Mouse (Mus musculus) embryonic facial prominence, embryonic 15.5 days (tissue): ENCODE measurements around the gene Ptgr1. TPM values are rescaled to one million over a fixed set of nuclear protein-coding genes. Genes with fewer than 3 reads are reported as not detected.

Experiments
- ATAC-seq: fragments of 200-750 bp; cut with Nextera tagmentation; 2 replicates; pipeline ENCODE4 v1.8.0; 2017; ENCODE audit warnings: low read depth, moderate TSS enrichment; ENCODE audit not compliant: insufficient number of reproducible peaks, low FRiP score, low TSS enrichment
- H3K27ac ChIP-seq: fragments of 300-500 bp; sonication (generic); replicated peaks from 2 replicates; pipeline ENCODE4 v1.5.1; 2015; ENCODE audit warnings: mild to moderate bottlenecking, inconsistent platforms
- H3K27me3 ChIP-seq: fragments of 300-500 bp; sonication (generic); 2 replicates; pipeline ENCODE4 v1.6.1; 2015; ENCODE audit warnings: inconsistent platforms
- H3K36me3 ChIP-seq: fragments of 300-500 bp; sonication (generic); 2 replicates; pipeline ENCODE4 v1.6.1; 2015; ENCODE audit warnings: mild to moderate bottlenecking, inconsistent platforms
- H3K4me1 ChIP-seq: fragments of 300-500 bp; sonication (generic); 2 replicates; pipeline ENCODE4 v1.6.1; 2015; ENCODE audit warnings: inconsistent platforms
- H3K4me2 ChIP-seq: fragments of 300-500 bp; sonication (generic); replicated peaks from 2 replicates; pipeline ENCODE4 v1.6.1; 2015; ENCODE audit warnings: mild to moderate bottlenecking, inconsistent platforms
- H3K4me3 ChIP-seq: fragments of 300-500 bp; sonication (generic); replicated peaks from 2 replicates; pipeline ENCODE4 v1.5.1; 2015; ENCODE audit warnings: mild to moderate bottlenecking, inconsistent platforms
- H3K9ac ChIP-seq: fragments of 300-500 bp; sonication (generic); 2 replicates; pipeline ENCODE4 v1.6.1; 2015; ENCODE audit warnings: inconsistent platforms
- H3K9me3 ChIP-seq: fragments of 300-500 bp; sonication (generic); replicated peaks from 2 replicates; pipeline ENCODE4 v1.6.1; 2016; ENCODE audit warnings: inconsistent platforms
- WGBS: fragments of 180-500 bp; shearing (Covaris S2); methylation state at CpG from one replicate; pipeline ENCODE4 v1.1.7; 2015; 5-methylcytosine and 5-hydroxymethylcytosine counted together
- polyA plus RNA-seq: library from polyadenylated mRNA; unstranded; fragments of >200 nt; fragmentation: Nextera tagmentation; extraction: Ambion mirVana; gene quantifications from 2 replicates; pipeline ENCODE4 v1.2.1, GENCODE M21; 2015

Gene Ptgr1
- 28.1 and 29.3 TPM in 2 replicates for polyA plus RNA-seq

- Histone ChIP-seq H3K4me1 (peaks cover 12% of the 10 kb centered on the region), H3K27me3 (no peaks in the 10 kb centered on the region), H3K27ac (peak within 1 kb of the TSS; percentile 69; the same call in 1 of the 2 replicates), H3K36me3 (peaks cover 4% of the 10 kb centered on the region; the same call in 1 of the 2 replicates), H3K9me3 (no peaks in the 10 kb centered on the region), H3K4me3 (peak within 1 kb of the TSS; percentile 66), H3K9ac (peak within 1 kb of the TSS; percentile 60), H3K4me2 (peak within 1 kb of the TSS; percentile 84)
- ATAC-seq, result peak; percentile 64; the same call in 1 of the 2 replicates
- 2% methylated on average over 28 of the region's 28 CpGs for WGBS
Observed at GRCm38 (mm10) chr4:58986540-58987190, at the start of gene Ptgr1. Ptgr1 (minus strand) TSS chr4:58987119.

GRCm38 (mm10) chr4:59035786-59036350, 48.9 kb upstream of the Ptgr1 start:
- H3K27me3 ChIP-seq, result no peaks in the 10 kb centered on the region
- peak overlapping the region; percentile 81 for H3K4me3 ChIP-seq
- no peak; the same call in 1 of the 2 replicates for ATAC-seq
- peaks cover 12% of the 10 kb centered on the region for H3K4me1 ChIP-seq
- peak overlapping the region; percentile 61 for H3K4me2 ChIP-seq
- H3K9me3 ChIP-seq, result no peaks in the 10 kb centered on the region
- 59% methylated on average over 18 of the region's 18 CpGs for WGBS
- H3K9ac ChIP-seq, result no peak overlapping the region
- H3K36me3 ChIP-seq, result peaks cover 17% of the 10 kb centered on the region
- H3K27ac ChIP-seq, result no peak overlapping the region

GRCm38 (mm10) chr4:59034918-59035785, 48.2 kb upstream of the Ptgr1 start, which contains the start of gene Gng10:
Gng10 (plus strand) TSS chr4:59035088.
- peak within 1 kb of the TSS; percentile 70 for H3K27ac ChIP-seq
- peak; percentile 87 for ATAC-seq
- no peaks in the 10 kb centered on the region for H3K27me3 ChIP-seq
- 5% methylated on average over 76 of the region's 76 CpGs for WGBS
- no peaks in the 10 kb centered on the region for H3K9me3 ChIP-seq
- peaks cover 12% of the 10 kb centered on the region for H3K4me1 ChIP-seq
- H3K4me2 ChIP-seq, result peak within 1 kb of the TSS; percentile 61
- H3K4me3 ChIP-seq, result peak within 1 kb of the TSS; percentile 81
- H3K36me3 ChIP-seq, result peaks cover 11% of the 10 kb centered on the region
- peak within 1 kb of the TSS; percentile 72 for H3K9ac ChIP-seq

GRCm38 (mm10) chr4:59034325-59034917, 47.5 kb upstream of the Ptgr1 start:
- H3K27ac ChIP-seq, result no peak overlapping the region
- H3K4me1 ChIP-seq, result peaks cover 12% of the 10 kb centered on the region
- no peaks in the 10 kb centered on the region for H3K27me3 ChIP-seq
- WGBS, result 71% methylated on average over 10 of the region's 10 CpGs
- H3K9ac ChIP-seq, result no peak overlapping the region
- H3K4me3 ChIP-seq, result peak overlapping the region; percentile 81
- H3K4me2 ChIP-seq, result peak overlapping the region; percentile 61
- no peak for ATAC-seq
- peaks cover 5% of the 10 kb centered on the region for H3K36me3 ChIP-seq
- H3K9me3 ChIP-seq, result no peaks in the 10 kb centered on the region

- Histone ChIP-seq H3K9me3 (no peaks in the 10 kb centered on the region), H3K4me3 (no peak overlapping the region), H3K4me2 (no peak overlapping the region), H3K27ac (no peak overlapping the region), H3K27me3 (no peaks in the 10 kb centered on the region), H3K4me1 (no peaks in the 10 kb centered on the region), H3K9ac (no peak overlapping the region), H3K36me3 (peaks cover 25% of the 10 kb centered on the region)
- ATAC-seq, result no peak
- WGBS, result 85% methylated on average over 2 of the region's 2 CpGs
Observed at GRCm38 (mm10) chr4:59016922-59017321, 30.0 kb upstream of the Ptgr1 start.

GRCm38 (mm10) chr4:59015181-59015580, 28.3 kb upstream of the Ptgr1 start:
- Histone ChIP-seq H3K9me3 (no peaks in the 10 kb centered on the region), H3K27ac (no peak overlapping the region), H3K4me1 (no peaks in the 10 kb centered on the region), H3K4me3 (no peak overlapping the region), H3K36me3 (peaks cover 18% of the 10 kb centered on the region), H3K4me2 (no peak overlapping the region), H3K27me3 (no peaks in the 10 kb centered on the region), H3K9ac (no peak overlapping the region)
- 72% methylated on average over 3 of the region's 3 CpGs for WGBS
- ATAC-seq, result no peak

- Histone ChIP-seq H3K27ac (no peak overlapping the region), H3K9ac (no peak overlapping the region), H3K9me3 (no peaks in the 10 kb centered on the region), H3K4me2 (no peak overlapping the region), H3K4me1 (0 out of 2 replicates have a peak, but pooled peaks cover 18% of the 10 kb centered on the region), H3K4me3 (no peak overlapping the region), H3K36me3 (no peaks in the 10 kb centered on the region), H3K27me3 (no peaks in the 10 kb centered on the region)
- WGBS, result 74% methylated on average over 3 of the region's 3 CpGs
- no peak for ATAC-seq
Observed at GRCm38 (mm10) chr4:59011446-59011845, 24.5 kb upstream of the Ptgr1 start.

GRCm38 (mm10) chr4:59009696-59010095, 22.8 kb upstream of the Ptgr1 start:
- Histone ChIP-seq H3K36me3 (no peaks in the 10 kb centered on the region), H3K4me3 (no peak overlapping the region), H3K4me1 (peaks cover 32% of the 10 kb centered on the region), H3K27me3 (no peaks in the 10 kb centered on the region), H3K4me2 (no peak overlapping the region), H3K9me3 (no peaks in the 10 kb centered on the region), H3K9ac (no peak overlapping the region), H3K27ac (no peak overlapping the region)
- WGBS, result 70% methylated on average over 4 of the region's 4 CpGs
- no peak for ATAC-seq

GRCm38 (mm10) chr4:59009186-59009585, 22.3 kb upstream of the Ptgr1 start:
- H3K4me2 ChIP-seq, result no peak overlapping the region
- ATAC-seq, result no peak
- WGBS, result 79% methylated on average over 7 of the region's 7 CpGs

GRCm38 (mm10) chr4:59007974-59008373, 21.1 kb upstream of the Ptgr1 start:
- Histone ChIP-seq H3K4me1 (peaks cover 41% of the 10 kb centered on the region), H3K4me2 (no peak overlapping the region), H3K9me3 (no peaks in the 10 kb centered on the region), H3K27me3 (no peaks in the 10 kb centered on the region), H3K36me3 (no peaks in the 10 kb centered on the region), H3K27ac (no peak overlapping the region), H3K4me3 (no peak overlapping the region), H3K9ac (no peak overlapping the region)
- WGBS, result 60% methylated on average over 5 of the region's 5 CpGs
- no peak for ATAC-seq

More at GRCm38 (mm10) chr4:59009186-59009585, 22.3 kb upstream of the Ptgr1 start:
- no peaks in the 10 kb centered on the region for H3K9me3 ChIP-seq
- H3K27ac ChIP-seq, result no peak overlapping the region
- H3K9ac ChIP-seq, result no peak overlapping the region
- no peak overlapping the region for H3K4me3 ChIP-seq
- peaks cover 37% of the 10 kb centered on the region for H3K4me1 ChIP-seq
- no peaks in the 10 kb centered on the region for H3K36me3 ChIP-seq
- no peaks in the 10 kb centered on the region for H3K27me3 ChIP-seq

GRCm38 (mm10) chr4:59007016-59007415, 20.1 kb upstream of the Ptgr1 start:
- 54% methylated on average over 6 of the region's 6 CpGs for WGBS
- no peak overlapping the region for H3K27ac ChIP-seq
- H3K27me3 ChIP-seq, result no peaks in the 10 kb centered on the region
- H3K4me1 ChIP-seq, result peaks cover 46% of the 10 kb centered on the region
- H3K36me3 ChIP-seq, result no peaks in the 10 kb centered on the region
- no peak overlapping the region for H3K4me2 ChIP-seq
- no peak overlapping the region for H3K9ac ChIP-seq
- ATAC-seq, result no peak
- H3K4me3 ChIP-seq, result no peak overlapping the region
- no peaks in the 10 kb centered on the region for H3K9me3 ChIP-seq
